Mouse (Mus musculus): ENCODE results near the gene Olfr1418.

- TF ChIP-seq POLR2A (IDR thresholded peaks at IDR 0.05; ENCODE audit: control insufficient read depth, low read depth, low read length): no peak
- no peak for TF ChIP-seq CTCF (IDR thresholded peaks at IDR 0.05; ENCODE audit: control insufficient read depth, insufficient read depth, insufficient replicate concordance, low read depth, low read length)
Observed at GRCm38 (mm10) chr19:11816706-11817105, 44.2 kb downstream of the Olfr1418 start.

All from testis, adult 2 months (tissue).